Mouse (Mus musculus) forebrain, postnatal 0 days (tissue): ENCODE results near the gene Cd44. TPM values are rescaled to one million over a fixed set of nuclear protein-coding genes. Genes with fewer than 3 reads are reported as not detected.
A peak's percentile ranks its signal among the peaks of the same experiment; 100 is the strongest.

Source experiments
- ATAC-seq: fragments of 200-750 bp; cut with Nextera tagmentation; 2 replicates; pipeline ENCODE4 v1.8.0; 2017; ENCODE audit warnings: mild to moderate bottlenecking, moderate library complexity
- DNase-seq: peaks from one replicate; pipeline ENCODE4 v3.0.0-alpha.2; 2015
- H3K27ac ChIP-seq: fragments of 300-500 bp; sonication (generic); 2 replicates; pipeline ENCODE4 v1.5.1; 2014; ENCODE audit warnings: low read depth, mild to moderate bottlenecking, antibody characterized with exemption, low read length, moderate library complexity, mixed read lengths
- H3K27me3 ChIP-seq: fragments of 300-500 bp; sonication (generic); 2 replicates; pipeline ENCODE4 v1.6.1; 2014; ENCODE audit warnings: mild to moderate bottlenecking, low read length, mixed read lengths; ENCODE audit not compliant: insufficient read depth
- H3K36me3 ChIP-seq: fragments of 300-500 bp; sonication (generic); 2 replicates; pipeline ENCODE4 v1.6.1; 2014; ENCODE audit warnings: mild to moderate bottlenecking, moderate library complexity; ENCODE audit not compliant: insufficient read depth
- H3K4me1 ChIP-seq: fragments of 300-500 bp; sonication (generic); 2 replicates; pipeline ENCODE4 v1.6.1; 2014; ENCODE audit warnings: antibody characterized with exemption; ENCODE audit not compliant: insufficient read depth
- H3K4me2 ChIP-seq: fragments of 300-500 bp; sonication (generic); 2 replicates; pipeline ENCODE4 v1.6.1; 2014; ENCODE audit warnings: low read depth, mild to moderate bottlenecking, moderate library complexity
- H3K4me3 ChIP-seq: fragments of 300-500 bp; sonication (generic); 2 replicates; pipeline ENCODE4 v1.5.1; 2014; ENCODE audit warnings: low read depth, low read length, mixed read lengths
- H3K9ac ChIP-seq: fragments of 300-500 bp; sonication (generic); 2 replicates; pipeline ENCODE4 v1.6.1; 2014; ENCODE audit warnings: mild to moderate bottlenecking
- H3K9me3 ChIP-seq: fragments of 300-500 bp; sonication (generic); 2 replicates; pipeline ENCODE4 v1.6.1; 2016; ENCODE audit warnings: low read length
- CTCF ChIP-seq: sonication (generic); IDR thresholded peaks from 2 replicates; pipeline ENCODE4 v1.5.1; 2016; ENCODE audit warnings: antibody characterized with exemption, control low read depth, low read depth
- WGBS: fragments of 180-500 bp; shearing (Covaris S2); extraction: QIAGEN DNeasy Blood & Tissue Kit; methylation state at CpG from one replicate; pipeline ENCODE4 v1.1.7; 2014; 5-methylcytosine and 5-hydroxymethylcytosine counted together
- polyA plus RNA-seq: library from polyadenylated mRNA; unstranded; fragments of >200 nt; fragmentation: Nextera tagmentation; extraction: Ambion mirVana; gene quantifications from 2 replicates; pipeline ENCODE4 v1.2.1, GENCODE M21; 2015
- total RNA-seq: library from RNA; depleted of rRNA; stranded (reverse); fragments of >200 nt; gene quantifications from 2 replicates; pipeline ENCODE4 v1.2.3, GENCODE M21; 2014; rRNA removed

The Cd44 gene
- total RNA-seq: 4.5 and 7.8 TPM in 2 replicates
- 3.0 and 3.6 TPM in 2 replicates for polyA plus RNA-seq

DNA sequence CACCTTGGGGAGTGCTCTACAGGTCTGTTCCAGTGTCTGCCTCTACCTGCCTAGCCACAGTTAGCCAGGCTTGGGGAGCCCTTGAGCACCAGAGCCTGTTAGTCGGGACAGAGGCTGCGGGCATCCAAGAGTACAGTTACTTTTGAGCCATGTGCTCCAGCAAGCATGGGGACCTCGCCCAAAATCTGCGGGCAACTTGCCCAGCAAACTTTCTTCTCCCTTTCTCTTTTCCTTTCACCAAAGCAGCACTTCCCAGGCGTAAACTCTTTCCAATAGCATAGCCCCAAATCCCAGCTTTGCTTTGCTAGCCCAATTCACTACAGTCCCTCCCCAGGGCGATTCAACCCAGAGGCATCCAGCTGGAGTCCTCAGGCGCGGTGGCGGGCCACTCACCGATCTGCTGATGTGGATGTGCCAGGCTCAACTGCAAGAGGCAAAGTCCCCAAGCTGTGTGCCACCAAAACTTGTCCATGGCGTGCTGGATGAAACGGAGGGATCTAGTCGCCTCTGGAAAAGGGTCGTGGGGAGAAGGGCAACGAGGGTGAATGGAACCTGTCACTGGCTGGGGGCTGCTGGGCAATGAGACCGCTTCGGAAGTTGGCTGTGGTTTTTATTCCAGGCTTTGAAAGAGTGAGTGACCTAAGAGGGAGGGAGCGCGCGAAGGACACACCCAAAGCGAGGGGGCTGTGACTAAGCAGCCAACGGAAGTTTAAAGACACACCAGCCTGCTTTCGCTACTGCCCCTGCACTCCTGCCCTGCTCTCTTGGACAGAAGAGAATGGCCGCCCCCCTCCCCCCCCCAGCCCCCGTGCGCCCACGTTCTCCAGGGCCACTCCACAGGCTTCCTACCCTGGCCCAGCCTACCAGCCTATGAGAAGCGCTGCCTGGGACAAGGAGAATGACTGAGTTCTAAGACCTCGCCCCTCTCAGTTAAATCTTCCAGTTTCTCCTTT, at the start of gene Cd44:
Gene Cd44, minus strand, starts transcription at position 791 of the 953 bp plus-strand sequence.
- Histone ChIP-seq H3K36me3 (no peaks in the 10 kb centered on the region), H3K27ac (no peak within 1 kb of the TSS), H3K4me2 (peak within 1 kb of the TSS; percentile 53), H3K4me3 (peak within 1 kb of the TSS; percentile 32), H3K27me3 (no peaks in the 10 kb centered on the region), H3K9me3 (no peaks in the 10 kb centered on the region), H3K9ac (peak within 1 kb of the TSS; percentile 31), H3K4me1 (0 out of 2 replicates have a peak, but pooled peaks cover 5% of the 10 kb centered on the region)
- 1% methylated on average over 29 of the region's 29 CpGs for WGBS
- DNase-seq: peak; percentile 20
- peak; percentile 71 for ATAC-seq
- TF ChIP-seq CTCF: no peak

DNA sequence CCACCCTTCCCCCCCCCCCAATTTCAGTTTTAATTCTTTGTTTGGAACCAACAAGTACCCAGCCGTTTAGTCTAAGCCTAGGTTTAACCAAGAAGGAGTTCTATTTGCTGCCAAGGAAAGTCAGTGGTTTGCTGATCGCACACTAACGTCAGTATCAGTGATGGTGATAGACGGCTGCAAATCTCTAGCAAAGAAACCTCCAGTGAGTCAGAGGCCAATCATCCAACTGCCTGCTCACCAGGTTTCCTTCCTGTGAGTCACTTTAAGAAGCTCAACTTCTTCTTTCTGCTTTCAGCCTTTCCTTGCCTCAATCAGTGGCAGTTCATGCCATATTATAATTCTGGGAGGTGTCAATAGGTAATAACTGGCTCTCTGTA, 47.0 kb upstream of the Cd44 start:
- no peak for TF ChIP-seq CTCF
- WGBS: 84% methylated on average over 4 of the region's 4 CpGs

DNA sequence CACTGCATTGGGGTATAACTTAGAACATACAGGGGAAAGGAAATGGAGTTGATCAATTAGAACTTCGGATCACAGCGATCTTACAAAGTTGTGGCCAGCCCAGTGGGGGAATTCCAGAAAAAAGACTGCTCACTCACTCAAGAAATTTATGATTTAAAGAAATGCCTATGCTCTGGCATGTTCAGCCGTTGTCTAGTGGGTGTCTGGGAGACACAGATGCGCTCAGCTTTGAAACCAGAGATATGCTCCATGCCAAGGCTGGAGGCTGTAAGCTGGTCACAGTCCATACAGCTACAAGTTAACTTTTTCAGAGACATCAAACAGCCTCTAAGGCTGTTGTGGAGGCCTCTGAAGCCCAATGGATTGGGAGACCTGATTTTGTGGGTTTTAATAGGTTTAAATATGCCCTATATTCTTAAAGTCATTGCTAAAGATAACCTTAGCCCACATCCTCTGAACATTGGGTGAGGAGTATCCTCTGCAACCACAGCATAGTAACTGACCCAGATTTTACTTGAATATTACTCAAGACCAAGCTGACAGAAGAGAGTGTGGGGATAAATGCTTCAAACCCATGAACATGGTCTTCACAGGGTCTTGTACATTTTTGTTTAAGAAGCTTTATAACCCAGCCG, 46.5 kb upstream of the Cd44 start:
- peaks cover 11% of the 10 kb centered on the region for H3K4me1 ChIP-seq
- H3K27ac ChIP-seq: no peak overlapping the region
- WGBS: 93% methylated on average over 5 of the region's 5 CpGs
- H3K9ac ChIP-seq: no peak overlapping the region
- no peaks in the 10 kb centered on the region for H3K9me3 ChIP-seq
- no peak overlapping the region for H3K4me2 ChIP-seq
- DNase-seq (no peak), ATAC-seq (no peak)
- no peaks in the 10 kb centered on the region for H3K27me3 ChIP-seq
- TF ChIP-seq CTCF: no peak
- no peak overlapping the region for H3K4me3 ChIP-seq
- no peaks in the 10 kb centered on the region for H3K36me3 ChIP-seq

More for the DNA sequence above, 47.0 kb upstream of the Cd44 start:
- Histone ChIP-seq H3K9me3 (no peaks in the 10 kb centered on the region), H3K27ac (no peak overlapping the region), H3K27me3 (no peaks in the 10 kb centered on the region), H3K4me2 (no peak overlapping the region), H3K36me3 (no peaks in the 10 kb centered on the region), H3K4me1 (peaks cover 11% of the 10 kb centered on the region), H3K4me3 (no peak overlapping the region), H3K9ac (no peak overlapping the region)
- ATAC-seq (no peak), DNase-seq (no peak)

GRCm38 (mm10) chr2:102945111-102945510, 43.6 kb upstream of the Cd44 start:
- Histone ChIP-seq H3K4me1 (peaks cover 11% of the 10 kb centered on the region), H3K9ac (no peak overlapping the region), H3K9me3 (no peaks in the 10 kb centered on the region), H3K36me3 (no peaks in the 10 kb centered on the region), H3K27me3 (no peaks in the 10 kb centered on the region), H3K27ac (no peak overlapping the region), H3K4me3 (no peak overlapping the region), H3K4me2 (no peak overlapping the region)
- no peak for TF ChIP-seq CTCF
- WGBS: 61% methylated on average over 1 of the region's 1 CpGs
- no peak for ATAC-seq
- DNase-seq: no peak

DNA sequence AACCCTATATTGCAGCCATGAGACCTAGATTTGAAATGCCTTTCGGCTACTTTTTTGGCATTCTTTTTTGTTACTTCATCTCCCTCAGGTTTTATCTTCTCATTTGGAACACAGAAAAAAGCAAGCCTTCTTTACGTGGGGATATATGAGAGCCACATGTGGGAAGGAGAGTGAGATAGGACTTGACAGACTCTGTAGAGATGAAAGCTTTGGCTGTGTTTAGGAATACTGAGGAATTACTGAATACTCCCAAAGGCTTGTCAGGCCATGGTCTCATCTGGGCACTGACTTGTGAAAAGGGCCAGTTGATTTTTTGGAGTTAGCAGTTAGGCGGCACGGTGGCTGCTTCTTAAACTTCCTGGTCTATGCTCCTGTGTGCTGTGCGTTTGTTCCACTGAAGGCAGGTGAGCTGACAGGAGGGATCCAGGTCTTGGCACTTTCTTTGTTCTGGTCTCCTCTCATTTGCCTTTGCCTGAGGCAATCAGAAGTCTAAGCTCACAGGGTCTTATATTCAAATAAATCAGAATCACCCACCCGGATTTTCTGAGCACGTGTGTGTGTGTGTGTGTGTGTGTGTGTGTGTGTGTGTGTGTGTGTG, 43.0 kb upstream of the Cd44 start:
- no peak overlapping the region for H3K4me2 ChIP-seq
- DNase-seq (no peak), ATAC-seq (no peak)
- no peaks in the 10 kb centered on the region for H3K9me3 ChIP-seq
- H3K27ac ChIP-seq: no peak overlapping the region
- H3K9ac ChIP-seq: no peak overlapping the region
- no peaks in the 10 kb centered on the region for H3K27me3 ChIP-seq
- no peak overlapping the region for H3K4me3 ChIP-seq
- no peaks in the 10 kb centered on the region for H3K36me3 ChIP-seq
- WGBS: 76% methylated on average over 7 of the region's 7 CpGs
- TF ChIP-seq CTCF: no peak
- H3K4me1 ChIP-seq: peaks cover 11% of the 10 kb centered on the region

DNA sequence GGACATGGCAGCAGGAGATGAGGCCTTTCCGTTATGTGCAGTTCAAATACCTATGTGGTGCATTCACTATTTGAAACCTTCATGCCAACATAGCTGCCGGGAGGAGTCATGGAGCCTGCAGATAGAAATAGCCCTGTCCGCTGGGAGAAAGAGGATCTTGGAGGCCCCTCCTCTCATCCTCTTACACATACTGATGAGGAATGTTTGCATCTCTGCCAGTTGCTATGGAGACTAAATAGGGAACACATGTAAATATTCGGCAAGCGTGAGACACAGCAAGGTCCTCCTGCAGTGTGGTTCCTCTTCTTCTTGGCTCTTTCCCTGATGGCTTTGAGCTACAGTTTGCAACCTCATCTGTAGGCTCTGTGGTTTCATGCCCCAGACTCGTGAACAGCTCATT, 42.5 kb upstream of the Cd44 start:
- peaks cover 11% of the 10 kb centered on the region for H3K4me1 ChIP-seq
- no peak overlapping the region for H3K9ac ChIP-seq
- H3K4me3 ChIP-seq: no peak overlapping the region
- H3K36me3 ChIP-seq: no peaks in the 10 kb centered on the region
- no peaks in the 10 kb centered on the region for H3K9me3 ChIP-seq
- ATAC-seq (peak; percentile 92), DNase-seq (peak; percentile 73)
- H3K27me3 ChIP-seq: no peaks in the 10 kb centered on the region
- WGBS: 24% methylated on average over 6 of the region's 6 CpGs
- H3K27ac ChIP-seq: no peak overlapping the region
- no peak overlapping the region for H3K4me2 ChIP-seq
- TF ChIP-seq CTCF: no peak

DNA sequence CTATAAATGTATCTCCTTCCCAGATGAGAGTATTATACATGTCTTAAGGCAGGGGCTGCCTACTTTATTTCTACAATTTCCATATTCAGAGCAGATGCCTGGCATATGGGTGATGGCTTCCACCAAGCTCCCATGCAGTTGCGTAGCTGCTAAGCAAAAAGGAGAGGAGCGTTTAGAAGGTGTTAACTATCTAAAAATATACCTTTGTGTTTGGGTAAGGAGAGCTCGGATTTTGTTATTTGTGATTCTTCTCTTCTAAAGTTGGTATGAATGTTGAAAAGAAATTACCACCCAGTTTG, 41.3 kb upstream of the Cd44 start:
- Histone ChIP-seq H3K9me3 (no peaks in the 10 kb centered on the region), H3K4me2 (no peak overlapping the region), H3K36me3 (no peaks in the 10 kb centered on the region), H3K9ac (no peak overlapping the region), H3K4me1 (peaks cover 11% of the 10 kb centered on the region), H3K4me3 (no peak overlapping the region), H3K27ac (no peak overlapping the region), H3K27me3 (no peaks in the 10 kb centered on the region)
- WGBS: 71% methylated on average over 3 of the region's 3 CpGs
- TF ChIP-seq CTCF: no peak
- DNase-seq: no peak
- peak; percentile 33; the same call in 1 of the 2 replicates for ATAC-seq
